Mouse (Mus musculus) heart, adult 8-10 months (tissue): Measurements from ENCODE around the gene Cdcp1. TPM values are rescaled to one million over a fixed set of nuclear protein-coding genes. Genes with fewer than 3 reads are reported as not detected.

Experiments
- DNase-seq: peaks from one replicate; pipeline ENCODE4 v3.0.0; 2022; ENCODE audit warnings: low spot score
- total RNA-seq, 4 experiments: library from RNA; stranded (reverse); gene quantifications; 2 replicates each; pipeline ENCODE4 v1.2.4; 2022

Cdcp1 gene
- total RNA-seq = under 1 TPM; 0.11 to 0.28 (median 0.20) TPM

- no peak for DNase-seq
Observed at GRCm38 (mm10) chr9:123215621-123216440, at the start of gene Cdcp1. Gene Cdcp1 (minus strand): TSS chr9:123216038.

GRCm38 (mm10) chr9:123260611-123261021 lies 44.8 kb upstream of the Cdcp1 start, which contains the start of gene Tmem158:
Gene Tmem158 (minus strand): TSS chr9:123260764.
- DNase-seq = peak; percentile 68

- no peak for DNase-seq
Observed at GRCm38 (mm10) chr9:123259896-123260610, 44.2 kb upstream of the Cdcp1 start.

- peak; percentile 66 for DNase-seq
Observed at GRCm38 (mm10) chr9:123259461-123259895, 43.6 kb upstream of the Cdcp1 start.

GRCm38 (mm10) chr9:123258796-123259195 lies 43.0 kb upstream of the Cdcp1 start:
- no peak for DNase-seq

GRCm38 (mm10) chr9:123255736-123256135 lies 39.9 kb upstream of the Cdcp1 start:
- no peak for DNase-seq

GRCm38 (mm10) chr9:123247992-123248391 lies 32.2 kb upstream of the Cdcp1 start:
- DNase-seq = no peak

GRCm38 (mm10) chr9:123245146-123245545 lies 29.3 kb upstream of the Cdcp1 start:
- no peak for DNase-seq

- no peak for DNase-seq
Observed at GRCm38 (mm10) chr9:123243988-123244387, 28.1 kb upstream of the Cdcp1 start.

- DNase-seq = no peak
Observed at GRCm38 (mm10) chr9:123241191-123241590, 25.4 kb upstream of the Cdcp1 start.

- DNase-seq = no peak
Observed at GRCm38 (mm10) chr9:123240751-123241150, 24.9 kb upstream of the Cdcp1 start.

GRCm38 (mm10) chr9:123240271-123240670 lies 24.4 kb upstream of the Cdcp1 start:
- DNase-seq = no peak

GRCm38 (mm10) chr9:123239651-123240050 lies 23.8 kb upstream of the Cdcp1 start:
- no peak for DNase-seq

- DNase-seq = no peak
Observed at GRCm38 (mm10) chr9:123238256-123239045, 22.6 kb upstream of the Cdcp1 start.

GRCm38 (mm10) chr9:123237739-123238138 lies 21.9 kb upstream of the Cdcp1 start:
- peak; percentile 61 for DNase-seq

- no peak for DNase-seq
Observed at GRCm38 (mm10) chr9:123235621-123236020, 19.8 kb upstream of the Cdcp1 start.

GRCm38 (mm10) chr9:123229826-123230225 lies 14.0 kb upstream of the Cdcp1 start:
- no peak for DNase-seq

GRCm38 (mm10) chr9:123228671-123229070 lies 12.8 kb upstream of the Cdcp1 start:
- no peak for DNase-seq

GRCm38 (mm10) chr9:123227106-123227750 lies 11.4 kb upstream of the Cdcp1 start:
- DNase-seq = no peak

GRCm38 (mm10) chr9:123224863-123225431 lies 9.1 kb upstream of the Cdcp1 start:
- no peak for DNase-seq

GRCm38 (mm10) chr9:123219826-123220225 lies 4.0 kb upstream of the Cdcp1 start:
- no peak for DNase-seq
